Mouse (Mus musculus): ENCODE results near the gene Dffb. TPM values are rescaled to one million over a fixed set of nuclear protein-coding genes. Genes with fewer than 3 reads are reported as not detected.
"Not testable (repeated sequence)": the region's sequence is repeated elsewhere in the genome, so short reads cannot be mapped to it uniquely, and the experiment has no call there.

Dffb gene
- polyA plus RNA-seq, 1 experiment from 2014 or later, result 6.5 TPM

GRCm38 (mm10) chr4:153944261-153944660 lies 30.7 kb downstream of the Dffb start:
- 27% methylated on average over 6 of the region's 6 CpGs for WGBS
- no peak overlapping the region for H3K9ac ChIP-seq (ENCODE audit: low read depth, low read length)
- no peak overlapping the region for H3K27ac ChIP-seq (ENCODE audit: low read depth, low read length)
- no peak overlapping the region for H3K4me3 ChIP-seq (ENCODE audit: low read depth, low read length)
- H3K27me3 ChIP-seq (replicated peaks; ENCODE audit: control insufficient read depth, insufficient read depth, low read length), result no peaks in the 10 kb centered on the region
- H3K36me3 ChIP-seq (ENCODE audit: control insufficient read depth, insufficient read depth), result no peaks in the 10 kb centered on the region
- no peaks in the 10 kb centered on the region; the same call in 1 of the 2 replicates for H3K4me1 ChIP-seq (replicated peaks; ENCODE audit: control insufficient read depth, insufficient read depth, low read length)
- TF ChIP-seq CTCF (IDR thresholded peaks at IDR 0.05; ENCODE audit: low read depth), result 0 out of 2 replicates have a peak, but pooled peaks have one; percentile 34
- H3K9me3 ChIP-seq (ENCODE audit: control insufficient read depth), result no peaks in the 10 kb centered on the region
- peak; percentile 77 for ATAC-seq
- H3K4me2 ChIP-seq (replicated peaks; ENCODE audit: low read depth), result 0 out of 2 replicates have a peak overlapping the region, but pooled peaks have one; percentile 21

GRCm38 (mm10) chr4:153943243-153943642 lies 31.7 kb downstream of the Dffb start:
- H3K27ac ChIP-seq (ENCODE audit: low read depth, low read length), result no peak overlapping the region
- H3K9ac ChIP-seq (ENCODE audit: low read depth, low read length), result no peak overlapping the region
- WGBS, result 54% methylated on average over 4 of the region's 4 CpGs
- H3K4me1 ChIP-seq (replicated peaks; ENCODE audit: control insufficient read depth, insufficient read depth, low read length), result no peaks in the 10 kb centered on the region; the same call in 1 of the 2 replicates
- H3K4me3 ChIP-seq (ENCODE audit: low read depth, low read length), result no peak overlapping the region
- H3K4me2 ChIP-seq (replicated peaks; ENCODE audit: low read depth), result no peak overlapping the region
- TF ChIP-seq CTCF (IDR thresholded peaks at IDR 0.05; ENCODE audit: low read depth), result peak; percentile 87
- H3K36me3 ChIP-seq (ENCODE audit: control insufficient read depth, insufficient read depth), result no peaks in the 10 kb centered on the region
- 0 out of 2 replicates have a peak, but pooled peaks have one; percentile 24 for ATAC-seq
- no peaks in the 10 kb centered on the region for H3K27me3 ChIP-seq (replicated peaks; ENCODE audit: control insufficient read depth, insufficient read depth, low read length)
- H3K9me3 ChIP-seq (ENCODE audit: control insufficient read depth), result no peaks in the 10 kb centered on the region

- WGBS, result 59% methylated on average over 4 of the region's 4 CpGs
- Histone ChIP-seq H3K27ac (ENCODE audit: low read depth, low read length) (no peak overlapping the region), H3K4me3 (ENCODE audit: low read depth, low read length) (no peak overlapping the region), H3K36me3 (ENCODE audit: control insufficient read depth, insufficient read depth) (no peaks in the 10 kb centered on the region), H3K4me1 (replicated peaks; ENCODE audit: control insufficient read depth, insufficient read depth, low read length) (no peaks in the 10 kb centered on the region), H3K9ac (ENCODE audit: low read depth, low read length) (no peak overlapping the region), H3K4me2 (replicated peaks; ENCODE audit: low read depth) (no peak overlapping the region), H3K27me3 (replicated peaks; ENCODE audit: control insufficient read depth, insufficient read depth, low read length) (no peaks in the 10 kb centered on the region), H3K9me3 (ENCODE audit: control insufficient read depth) (no peaks in the 10 kb centered on the region)
- no peak for TF ChIP-seq CTCF (IDR thresholded peaks at IDR 0.05; ENCODE audit: low read depth)
- ATAC-seq, result no peak
These were observed 45.0 kb downstream of the Dffb start for GRCm38 (mm10) chr4:153929921-153930320.

- TF ChIP-seq CTCF (IDR thresholded peaks at IDR 0.05; ENCODE audit: low read depth), result no peak
- H3K27me3 ChIP-seq (replicated peaks; ENCODE audit: control insufficient read depth, insufficient read depth, low read length), result no peaks in the 10 kb centered on the region
- H3K36me3 ChIP-seq (ENCODE audit: control insufficient read depth, insufficient read depth), result no peaks in the 10 kb centered on the region
- 61% methylated on average over 10 of the region's 10 CpGs for WGBS
- no peak overlapping the region for H3K27ac ChIP-seq (ENCODE audit: low read depth, low read length)
- no peaks in the 10 kb centered on the region for H3K9me3 ChIP-seq (ENCODE audit: control insufficient read depth)
- no peak for ATAC-seq
- no peak overlapping the region for H3K4me2 ChIP-seq (replicated peaks; ENCODE audit: low read depth)
- H3K4me3 ChIP-seq (ENCODE audit: low read depth, low read length), result no peak overlapping the region
- H3K4me1 ChIP-seq (replicated peaks; ENCODE audit: control insufficient read depth, insufficient read depth, low read length), result no peaks in the 10 kb centered on the region
- H3K9ac ChIP-seq (ENCODE audit: low read depth, low read length), result no peak overlapping the region
These were observed 45.5 kb downstream of the Dffb start for GRCm38 (mm10) chr4:153929425-153929824.

- 84% methylated on average over 11 of the region's 11 CpGs for WGBS
- ATAC-seq, result no peak
- Histone ChIP-seq H3K9me3 (ENCODE audit: control insufficient read depth) (no peaks in the 10 kb centered on the region), H3K4me3 (ENCODE audit: low read depth, low read length) (no peak overlapping the region), H3K4me2 (replicated peaks; ENCODE audit: low read depth) (no peak overlapping the region), H3K27me3 (replicated peaks; ENCODE audit: control insufficient read depth, insufficient read depth, low read length) (no peaks in the 10 kb centered on the region), H3K36me3 (ENCODE audit: control insufficient read depth, insufficient read depth) (no peaks in the 10 kb centered on the region), H3K9ac (ENCODE audit: low read depth, low read length) (no peak overlapping the region), H3K4me1 (replicated peaks; ENCODE audit: control insufficient read depth, insufficient read depth, low read length) (no peaks in the 10 kb centered on the region), H3K27ac (ENCODE audit: low read depth, low read length) (no peak overlapping the region)
- TF ChIP-seq CTCF (IDR thresholded peaks at IDR 0.05; ENCODE audit: low read depth), result no peak
These were observed 46.1 kb downstream of the Dffb start for GRCm38 (mm10) chr4:153928772-153929299.

GRCm38 (mm10) chr4:153922090-153922489 lies 52.8 kb downstream of the Dffb start:
- not testable (repeated sequence) for H3K36me3 ChIP-seq (ENCODE audit: control insufficient read depth, insufficient read depth); H3K4me2 ChIP-seq (replicated peaks; ENCODE audit: low read depth); H3K4me3 ChIP-seq (ENCODE audit: low read depth, low read length); H3K9ac ChIP-seq (ENCODE audit: low read depth, low read length); H3K27ac ChIP-seq (ENCODE audit: low read depth, low read length); ATAC-seq; H3K4me1 ChIP-seq (replicated peaks; ENCODE audit: control insufficient read depth, insufficient read depth, low read length); H3K27me3 ChIP-seq (replicated peaks; ENCODE audit: control insufficient read depth, insufficient read depth, low read length); H3K9me3 ChIP-seq (ENCODE audit: control insufficient read depth)
- peak; percentile 48 for TF ChIP-seq CTCF (IDR thresholded peaks at IDR 0.05; ENCODE audit: low read depth)
- WGBS, result 15% methylated on average over 4 of the region's 4 CpGs

Data from intestine, postnatal 0 days (tissue).